Mouse (Mus musculus) R1 (cell line): ENCODE measurements around the gene Styx.

Experiments used
- DNase-seq: peaks from one replicate; pipeline ENCODE4 v3.0.0-alpha.2; 2018; ENCODE audit warnings: low read depth, low spot score

Styx gene

DNA sequence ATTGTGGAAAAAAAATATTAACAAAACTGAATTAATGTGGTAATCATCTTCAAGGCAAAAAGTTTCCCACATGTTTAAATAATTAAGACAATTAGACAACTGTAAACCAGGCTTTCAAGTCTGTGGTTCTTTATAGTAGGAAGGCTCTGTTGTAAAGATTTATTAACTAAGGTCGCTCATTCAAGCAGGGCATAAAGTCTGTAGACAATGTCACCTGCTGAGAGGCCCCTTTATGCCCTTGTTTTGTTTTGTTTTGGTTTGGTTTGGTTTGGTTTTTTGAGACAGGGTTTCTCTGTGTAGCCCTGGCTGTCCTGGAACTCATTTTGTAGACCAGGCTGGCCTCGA, 88.0 kb downstream of the Styx start:
- DNase-seq, result no peak

DNA sequence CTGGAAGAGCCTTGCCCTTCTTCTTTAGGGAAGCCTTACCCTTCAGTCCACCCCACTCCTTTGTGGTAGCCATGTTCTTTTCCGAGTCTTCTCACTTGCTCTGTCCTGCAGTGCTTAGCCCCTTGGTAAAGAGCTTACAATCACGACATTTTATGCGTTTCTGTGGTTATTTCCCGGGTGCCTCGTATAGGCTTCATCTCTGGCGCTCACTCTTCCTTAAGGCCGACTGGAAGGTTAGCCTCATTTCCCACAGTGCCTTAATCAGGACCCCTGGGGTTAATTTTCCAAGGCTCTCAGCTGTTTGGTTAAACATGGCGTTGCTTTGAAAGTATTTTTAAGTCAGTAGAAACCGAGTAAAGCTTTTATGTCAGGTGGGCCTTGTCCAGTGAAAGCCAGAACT, 88.5 kb downstream of the Styx start:
- DNase-seq, result peak; percentile 54

DNA sequence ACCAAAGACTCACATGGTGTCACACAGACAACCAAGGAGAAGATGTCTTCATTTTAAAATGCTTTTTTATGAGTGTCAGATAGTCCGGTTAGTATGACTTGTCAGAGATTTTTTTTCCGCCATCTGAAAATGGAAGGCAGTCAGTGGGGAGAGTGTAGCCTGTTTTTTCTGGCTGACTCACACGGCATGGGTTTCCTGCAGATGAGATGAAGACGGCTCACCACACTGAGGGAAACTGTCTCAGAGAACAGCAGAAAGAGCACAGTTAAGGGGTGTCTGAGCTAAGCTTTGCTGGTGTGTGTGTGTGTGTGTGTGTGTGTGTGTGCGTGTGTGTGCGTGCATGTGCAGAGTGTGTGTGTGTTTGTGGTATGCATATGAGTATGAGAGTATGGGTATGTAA, 90.4 kb downstream of the Styx start:
- DNase-seq, result no peak

DNA sequence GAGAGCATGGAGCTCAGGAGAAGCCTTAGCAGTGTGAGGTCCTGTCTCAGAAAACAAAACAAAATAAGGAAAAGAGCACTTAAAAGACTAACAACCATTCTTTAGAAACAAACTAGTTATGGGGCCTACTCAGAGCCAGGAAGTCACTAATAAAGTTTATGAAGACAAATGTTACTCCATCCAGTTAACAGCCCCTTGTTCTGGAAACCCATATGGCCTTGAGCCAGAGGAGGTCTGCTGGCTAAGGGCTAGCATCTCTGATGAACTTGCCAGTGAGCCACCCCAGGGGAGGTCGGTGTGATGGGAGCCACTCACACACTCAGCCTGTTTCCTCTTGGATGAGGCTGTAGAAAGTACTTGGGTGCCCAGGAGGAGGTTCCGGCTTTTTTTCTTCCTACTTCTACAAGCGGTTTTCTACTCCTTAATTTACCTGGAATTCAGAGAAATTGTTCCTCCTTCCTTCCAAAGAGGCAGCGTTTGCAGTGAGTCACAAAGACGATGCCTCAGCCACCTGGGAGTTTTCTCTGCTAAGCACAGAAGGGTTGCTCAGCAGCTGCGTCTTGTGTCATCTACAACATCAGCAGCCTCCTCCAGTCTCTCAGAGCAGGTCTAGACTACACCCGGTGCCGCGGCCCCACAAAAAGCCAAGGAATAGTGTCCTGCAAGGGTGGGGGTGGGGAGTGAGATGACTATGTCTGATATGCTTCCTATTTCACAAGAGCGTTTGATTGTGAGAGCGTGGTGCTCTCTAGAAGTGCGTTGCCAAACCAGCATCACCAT, 92.1 kb downstream of the Styx start:
- DNase-seq, result peak; percentile 64

- peak; percentile 95 for DNase-seq
Measured at GRCm38 (mm10) chr14:45444870-45445269, 94.0 kb downstream of the Styx start.

GRCm38 (mm10) chr14:45445445-45445844, 94.6 kb downstream of the Styx start:
- peak; percentile 99 for DNase-seq

DNA sequence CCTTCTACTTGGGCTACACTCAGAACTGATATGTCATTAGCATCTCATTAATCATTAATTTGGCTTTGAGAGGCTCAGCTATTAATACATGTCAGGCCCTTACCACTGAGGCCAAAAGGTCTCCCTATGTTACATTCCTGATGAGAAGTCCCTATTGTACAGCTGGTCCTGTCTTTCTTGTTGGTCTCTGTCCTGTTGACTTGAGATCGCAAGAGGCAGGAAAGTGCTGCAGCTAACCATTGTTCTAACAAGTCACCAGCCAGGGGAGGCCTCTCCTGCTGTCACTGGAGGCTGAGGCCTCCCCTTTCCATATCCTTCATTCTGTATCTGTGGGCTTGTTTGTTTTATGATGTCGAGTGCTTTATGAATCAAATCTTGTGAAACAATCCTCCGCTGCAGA, 95.9 kb downstream of the Styx start:
- peak; percentile 51 for DNase-seq

DNA sequence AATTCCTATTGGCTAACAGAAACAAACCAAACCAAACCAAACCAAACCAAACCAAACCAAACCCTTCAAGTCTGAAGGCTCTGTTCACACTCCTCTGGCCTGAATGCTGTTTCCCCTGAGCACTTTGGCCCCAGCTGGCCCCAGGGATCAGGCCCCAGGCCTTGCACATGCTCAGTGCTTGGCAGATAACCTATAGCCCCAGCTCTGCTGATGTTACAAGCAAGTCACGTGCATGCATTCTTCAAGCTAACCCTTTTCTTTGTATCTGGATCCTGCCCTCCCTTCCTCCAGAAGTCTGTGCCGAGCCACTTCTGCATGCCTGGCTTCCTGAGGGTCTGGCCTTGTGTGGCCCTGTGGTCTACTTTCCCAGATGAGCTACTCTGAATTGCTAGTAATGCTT, 100.2 kb downstream of the Styx start:
- peak; percentile 66 for DNase-seq

- no peak for DNase-seq
Measured at GRCm38 (mm10) chr14:45452148-45452547, 101.3 kb downstream of the Styx start.

GRCm38 (mm10) chr14:45452861-45453512, 102.1 kb downstream of the Styx start:
- DNase-seq, result no peak

- peak; percentile 43 for DNase-seq
Measured at GRCm38 (mm10) chr14:45453538-45454233, 102.8 kb downstream of the Styx start.

DNA sequence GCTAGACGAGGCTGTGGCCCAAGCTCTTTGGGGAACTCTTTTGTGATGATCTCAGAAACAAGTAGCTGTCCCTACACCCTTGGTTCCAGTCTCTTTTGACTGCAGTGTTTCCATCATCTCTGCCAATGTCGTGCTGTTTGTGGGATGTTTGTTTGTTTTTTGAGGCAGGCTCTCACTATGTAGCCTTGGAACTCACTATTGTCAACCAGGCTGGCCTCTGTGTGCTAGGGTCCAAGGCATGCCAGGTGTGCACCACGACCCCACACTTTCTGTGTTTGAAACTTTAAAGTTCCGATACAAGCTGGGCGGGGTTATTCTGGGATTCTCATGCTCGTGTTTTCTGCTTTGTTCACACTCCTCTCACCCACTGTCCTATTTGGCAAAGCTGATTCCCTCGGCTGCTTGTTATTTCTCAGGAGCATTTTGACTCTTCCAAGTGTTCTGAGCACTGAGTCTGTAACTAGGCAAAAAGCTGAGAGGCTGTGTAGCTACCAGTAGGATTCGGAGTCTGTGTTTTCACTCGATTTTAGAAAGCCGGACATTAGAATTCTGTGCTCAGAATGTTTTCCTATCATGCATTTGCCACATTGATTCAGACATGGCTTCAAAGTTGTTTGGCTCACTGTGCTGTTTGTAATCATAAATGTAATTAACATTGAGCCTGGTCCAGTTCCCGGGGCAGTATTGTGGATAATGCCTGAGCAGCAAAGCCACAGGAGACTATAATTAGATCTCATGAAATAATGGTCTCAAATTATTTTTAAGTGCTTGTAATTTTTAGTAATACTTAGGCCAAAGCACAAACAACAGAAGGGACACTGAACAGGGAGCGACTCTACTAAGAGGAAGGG, 105.0 kb downstream of the Styx start:
- DNase-seq, result no peak

GRCm38 (mm10) chr14:45456502-45456846, 105.6 kb downstream of the Styx start:
- peak; percentile 90 for DNase-seq

- no peak for DNase-seq
Measured at GRCm38 (mm10) chr14:45457003-45457402, 106.1 kb downstream of the Styx start.

- peak; percentile 53 for DNase-seq
Measured at GRCm38 (mm10) chr14:45459877-45460276, 109.0 kb downstream of the Styx start.

- peak; percentile 62 for DNase-seq
Measured at GRCm38 (mm10) chr14:45460491-45460890, 109.6 kb downstream of the Styx start.

DNA sequence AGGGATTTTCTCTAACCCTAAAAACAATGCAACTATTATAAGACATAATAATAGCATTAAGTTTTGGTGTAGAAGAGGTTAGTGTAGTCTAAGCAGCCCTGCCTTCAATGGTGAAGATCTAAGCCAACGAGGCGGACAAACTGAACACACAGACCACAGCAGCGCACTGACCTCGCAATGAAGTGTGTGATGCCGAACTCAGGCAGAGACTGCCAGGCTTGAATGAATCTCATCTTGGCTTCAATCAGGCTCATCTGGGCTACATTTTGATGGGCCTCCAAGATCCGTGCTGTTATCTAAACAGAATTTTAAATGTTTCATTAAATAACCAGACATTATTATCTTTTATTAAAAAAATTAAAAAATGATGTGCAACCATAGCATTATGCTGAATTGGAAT, 111.1 kb downstream of the Styx start:
- DNase-seq, result no peak

DNA sequence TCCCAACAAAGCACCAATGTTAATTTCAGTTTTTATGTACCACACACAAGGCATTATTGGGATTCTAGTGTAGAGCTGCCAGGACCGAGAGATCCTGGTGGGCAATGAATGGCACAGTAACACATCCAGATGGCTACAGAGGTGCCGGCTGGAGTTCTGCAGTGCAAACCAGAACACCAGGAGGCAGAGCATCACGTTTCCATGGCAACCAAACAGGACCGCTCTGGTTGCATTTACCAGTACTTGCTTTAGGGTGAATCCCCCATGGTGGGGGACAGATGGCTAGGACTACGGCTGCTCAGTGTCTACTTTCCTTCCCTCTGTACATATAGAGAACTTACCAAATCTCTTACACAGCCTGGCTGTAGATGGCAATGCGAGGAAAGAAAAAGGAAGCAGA, 111.5 kb downstream of the Styx start:
- peak; percentile 92 for DNase-seq

DNA sequence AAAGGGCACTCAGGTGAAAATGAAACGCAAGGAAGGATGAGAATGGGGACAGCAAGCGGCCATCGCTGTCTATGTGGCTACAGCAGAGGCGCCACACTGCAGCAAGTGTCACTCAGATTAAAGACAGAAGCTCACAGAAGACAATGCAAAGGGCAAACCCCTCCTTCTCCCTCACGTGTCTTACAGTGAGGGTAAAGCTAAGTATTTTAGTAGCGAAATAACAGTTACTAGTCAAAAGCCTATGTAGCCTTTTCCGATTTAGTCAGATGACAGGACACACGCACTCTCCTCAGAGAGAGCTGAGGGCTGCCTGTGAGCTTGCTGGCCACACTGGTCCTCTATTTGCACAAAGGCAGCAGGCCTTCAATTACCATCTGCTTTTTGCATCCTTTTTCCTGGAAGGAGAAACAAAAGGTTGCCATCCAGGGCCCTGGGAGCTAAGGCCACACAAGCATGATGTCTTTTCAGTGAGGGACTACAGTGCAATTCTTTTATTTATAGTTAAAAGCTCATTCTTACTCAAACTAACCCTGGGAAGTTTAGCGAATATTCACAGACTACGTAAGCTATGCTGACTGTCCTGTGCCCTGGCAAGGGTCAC, 112.1 kb downstream of the Styx start:
- peak; percentile 66 for DNase-seq

DNA sequence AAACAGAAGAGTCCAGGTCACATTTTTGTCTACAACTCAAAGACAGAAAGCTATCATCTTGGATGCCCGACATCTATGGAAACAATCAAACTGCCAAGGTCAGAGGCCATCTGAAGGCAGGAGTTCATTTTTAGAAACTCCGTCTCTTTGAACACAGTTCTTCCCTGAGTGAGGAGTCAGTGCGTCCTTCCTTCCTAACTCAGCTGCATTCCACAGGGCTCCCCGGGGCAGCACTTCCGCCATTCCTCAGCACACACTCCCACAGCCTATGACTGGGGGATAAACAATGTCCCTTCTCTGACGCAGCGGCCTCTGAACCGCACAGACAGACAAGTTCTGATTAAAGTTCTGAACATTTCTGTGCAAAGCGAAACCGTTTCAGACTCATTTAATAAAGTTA, 112.7 kb downstream of the Styx start:
- peak; percentile 96 for DNase-seq
